Mouse (Mus musculus) cortical plate, adult 2 months (tissue): ENCODE measurements around the gene Adarb1.

ENCODE experiments used
- CTCF ChIP-seq: fragments of 200-500 bp; IDR thresholded peaks from 2 replicates; pipeline ENCODE4 v1.5.1; 2011; ENCODE audit warnings: mild to moderate bottlenecking, control low read depth, low read length; ENCODE audit not compliant: insufficient read depth; ENCODE audit errors: extremely low read depth
- POLR2A ChIP-seq: fragments of 200-500 bp; IDR thresholded peaks from 2 replicates; pipeline ENCODE4 v1.6.1; 2011; ENCODE audit warnings: mild to moderate bottlenecking, low read length, control low read depth; ENCODE audit not compliant: insufficient read depth; ENCODE audit errors: extremely low read depth

- TF ChIP-seq CTCF (no peak), POLR2A (no peak)
Measured at GRCm38 (mm10) chr10:77321611-77322010, 96.5 kb downstream of the Adarb1 start.
